In genomic region chr4:43232985-43233384, GRCm38 (mm10) we compare ENCODE assay signal across 12 mouse cellular contexts.
"Had no signal": no experiment of that assay in that cellular context is flagged by ENCODE, and none has a peak within 500 bp of the region (broad histone marks: within the 10 kb centered on the region; RNA-seq: fewer than 3 reads in every experiment).

No protein-coding gene starts in this region.

- DNase-seq: retina, postnatal 1 day; right cerebral cortex, adult 18-20 months; right cerebral cortex, postnatal 14 days; right cerebral cortex, postnatal 25 days; right cerebral cortex, postnatal 4 days; spleen, adult 18-20 months; thymus, adult 18-20 months; thymus, adult 2 months; thymus, postnatal 14 days; thymus, postnatal 25 days; thymus, postnatal 36 days; thymus, postnatal 4 days had no signal
